Mouse (Mus musculus) small intestine, adult 2 months (tissue): ENCODE data around the gene Kdf1.

Experiments
- CTCF ChIP-seq: fragments of 200-500 bp; IDR thresholded peaks from 2 replicates; pipeline ENCODE4 v1.5.1; 2012; ENCODE audit warnings: low read depth, mild to moderate bottlenecking, control low read depth, inconsistent platforms, low read length, moderate library complexity, mixed read lengths; ENCODE audit not compliant: insufficient replicate concordance, insufficient read length; ENCODE audit errors: extremely low read depth
- POLR2A ChIP-seq: fragments of 200-500 bp; IDR thresholded peaks from 2 replicates; pipeline ENCODE4 v1.6.1; 2012; ENCODE audit warnings: low read depth, mild to moderate bottlenecking, control low read depth, inconsistent platforms, low read length, moderate library complexity

DNA sequence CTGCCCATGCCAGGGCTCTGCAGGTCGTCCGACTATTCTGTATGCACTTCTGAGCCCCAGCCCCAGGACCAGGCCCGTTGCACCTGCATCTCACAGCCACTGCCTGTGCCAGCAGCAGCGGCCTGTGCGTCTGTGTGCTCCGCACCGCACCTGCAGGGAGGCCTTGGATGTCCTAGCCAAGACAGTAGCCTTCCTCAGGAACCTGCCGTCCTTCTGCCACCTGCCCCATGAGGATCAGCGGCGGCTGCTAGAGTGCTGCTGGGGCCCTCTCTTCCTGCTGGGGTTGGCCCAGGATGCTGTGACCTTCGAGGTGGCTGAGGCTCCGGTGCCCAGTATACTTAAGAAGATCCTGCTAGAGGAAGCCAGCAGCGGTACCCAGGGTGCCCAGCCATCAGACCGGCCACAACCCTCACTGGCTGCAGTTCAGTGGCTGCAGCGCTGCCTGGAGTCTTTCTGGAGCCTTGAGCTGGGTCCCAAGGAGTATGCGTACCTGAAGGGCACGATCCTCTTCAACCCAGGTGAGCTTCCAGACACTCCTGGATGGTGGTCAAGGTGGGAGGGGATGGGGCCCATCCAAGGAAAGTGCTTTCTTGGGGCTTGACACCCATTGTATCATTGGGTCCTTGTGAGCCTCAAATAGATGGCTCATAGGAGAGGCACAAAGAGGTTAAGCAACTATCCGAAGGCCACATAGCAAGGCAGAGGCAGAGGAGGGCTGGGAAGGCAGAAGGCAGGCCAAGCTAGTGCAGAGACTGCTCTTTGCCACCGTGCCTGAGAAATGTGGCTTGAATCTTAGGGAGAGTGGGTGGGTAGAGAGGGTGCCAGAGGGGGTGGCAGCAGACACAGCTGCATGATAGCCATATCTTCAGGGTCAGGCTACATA is 34.9 kb downstream of the Kdf1 start:
- TF ChIP-seq CTCF (no peak), POLR2A (no peak)
